Mouse (Mus musculus) intestine, postnatal 0 days (tissue): Measurements from ENCODE around the gene Gramd1b. TPM values are rescaled to one million over a fixed set of nuclear protein-coding genes. Genes with fewer than 3 reads are reported as not detected.

Source experiments
- ATAC-seq: fragments of 200-750 bp; cut with Nextera tagmentation; 2 replicates; pipeline ENCODE4 v1.8.0; 2017; ENCODE audit warnings: mild to moderate bottlenecking, moderate TSS enrichment, moderate library complexity
- H3K27ac ChIP-seq: fragments of 300-500 bp; sonication (generic); 2 replicates; pipeline ENCODE4 v1.5.1; 2014; ENCODE audit warnings: mild to moderate bottlenecking, low read depth, low read length, moderate library complexity
- H3K27me3 ChIP-seq: fragments of 300-500 bp; sonication (generic); replicated peaks from 2 replicates; pipeline ENCODE4 v1.6.1; 2014; ENCODE audit warnings: low read length, mixed read lengths; ENCODE audit not compliant: control insufficient read depth, insufficient read depth
- H3K36me3 ChIP-seq: fragments of 300-500 bp; sonication (generic); 2 replicates; pipeline ENCODE4 v1.6.1; 2014; ENCODE audit warnings: mild to moderate bottlenecking, moderate library complexity; ENCODE audit not compliant: control insufficient read depth, insufficient read depth
- H3K4me1 ChIP-seq: fragments of 300-500 bp; sonication (generic); replicated peaks from 2 replicates; pipeline ENCODE4 v1.6.1; 2014; ENCODE audit warnings: antibody characterized with exemption, low read length, mixed read lengths; ENCODE audit not compliant: control insufficient read depth, insufficient read depth
- H3K4me2 ChIP-seq: fragments of 300-500 bp; sonication (generic); replicated peaks from 2 replicates; pipeline ENCODE4 v1.6.1; 2014; ENCODE audit warnings: low read depth, mild to moderate bottlenecking, moderate library complexity
- H3K4me3 ChIP-seq: fragments of 300-500 bp; sonication (generic); 2 replicates; pipeline ENCODE4 v1.5.1; 2014; ENCODE audit warnings: low read depth, low read length
- H3K9ac ChIP-seq: fragments of 300-500 bp; sonication (generic); 2 replicates; pipeline ENCODE4 v1.6.1; 2014; ENCODE audit warnings: mild to moderate bottlenecking, low read depth, low read length
- H3K9me3 ChIP-seq: fragments of 300-500 bp; sonication (generic); 2 replicates; pipeline ENCODE4 v1.6.1; 2016; ENCODE audit warnings: mixed run types; ENCODE audit not compliant: control insufficient read depth
- CTCF ChIP-seq: sonication (generic); IDR thresholded peaks from 2 replicates; pipeline ENCODE4 v1.5.1; 2016; ENCODE audit warnings: low read depth, mild to moderate bottlenecking, control low read depth, antibody characterized with exemption, moderate library complexity
- WGBS: fragments of 180-500 bp; shearing (Covaris S2); extraction: QIAGEN DNeasy Blood & Tissue Kit; methylation state at CpG from one replicate; pipeline ENCODE4 v1.1.7; 2014; 5-methylcytosine and 5-hydroxymethylcytosine counted together
- polyA plus RNA-seq: library from polyadenylated mRNA; unstranded; fragments of >200 nt; fragmentation: Nextera tagmentation; extraction: Ambion mirVana; gene quantifications from 2 replicates; pipeline ENCODE4 v1.2.1, GENCODE M21; 2015

Gramd1b gene
- polyA plus RNA-seq, 1 experiment from 2014 or later, result 15.2 TPM

DNA sequence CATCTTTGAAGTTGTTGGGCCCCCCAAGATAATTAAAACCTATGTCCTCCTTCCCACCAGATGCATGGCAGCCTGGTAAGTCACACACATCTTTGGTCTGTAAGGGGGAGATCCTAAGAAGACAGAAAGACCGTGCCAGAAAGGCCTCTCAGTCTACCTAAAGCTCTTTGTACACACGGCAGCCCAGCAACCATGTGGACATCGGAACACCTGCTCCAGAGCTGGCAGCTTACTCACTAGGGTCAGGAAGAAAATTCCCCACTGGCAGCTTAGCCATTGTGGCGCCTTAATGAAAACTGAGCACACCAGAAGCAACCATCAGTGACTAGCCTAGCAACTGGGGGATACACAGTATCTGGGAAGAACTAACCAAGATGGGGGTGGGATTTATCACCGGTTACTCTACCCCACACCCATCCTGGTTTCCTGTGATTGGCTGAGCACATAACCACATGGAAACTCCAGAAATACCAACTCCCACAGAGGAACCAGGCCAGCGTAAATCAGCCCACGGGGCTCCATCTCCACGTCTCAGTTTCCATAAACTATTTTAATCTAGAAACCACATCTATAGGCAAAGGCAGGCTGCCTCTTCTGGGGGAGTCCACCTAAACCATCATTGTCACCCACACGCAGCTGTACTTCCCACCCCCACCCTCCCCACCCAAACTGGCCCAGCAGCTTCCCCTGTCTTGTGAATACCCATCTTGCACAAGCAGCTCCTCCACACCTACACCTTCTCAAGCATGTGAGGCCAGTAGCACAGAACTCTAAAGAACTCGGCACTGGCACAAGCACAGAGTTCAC lies 81.4 kb downstream of the Gramd1b start:
- no peak for ATAC-seq
- Histone ChIP-seq H3K36me3 (no peaks in the 10 kb centered on the region), H3K4me1 (no peaks in the 10 kb centered on the region; the same call in 1 of the 2 replicates), H3K27me3 (no peaks in the 10 kb centered on the region), H3K9me3 (no peaks in the 10 kb centered on the region), H3K27ac (no peak overlapping the region), H3K4me2 (no peak overlapping the region), H3K4me3 (no peak overlapping the region), H3K9ac (no peak overlapping the region)
- WGBS, result 59% methylated on average over 10 of the region's 10 CpGs
- no peak for TF ChIP-seq CTCF

DNA sequence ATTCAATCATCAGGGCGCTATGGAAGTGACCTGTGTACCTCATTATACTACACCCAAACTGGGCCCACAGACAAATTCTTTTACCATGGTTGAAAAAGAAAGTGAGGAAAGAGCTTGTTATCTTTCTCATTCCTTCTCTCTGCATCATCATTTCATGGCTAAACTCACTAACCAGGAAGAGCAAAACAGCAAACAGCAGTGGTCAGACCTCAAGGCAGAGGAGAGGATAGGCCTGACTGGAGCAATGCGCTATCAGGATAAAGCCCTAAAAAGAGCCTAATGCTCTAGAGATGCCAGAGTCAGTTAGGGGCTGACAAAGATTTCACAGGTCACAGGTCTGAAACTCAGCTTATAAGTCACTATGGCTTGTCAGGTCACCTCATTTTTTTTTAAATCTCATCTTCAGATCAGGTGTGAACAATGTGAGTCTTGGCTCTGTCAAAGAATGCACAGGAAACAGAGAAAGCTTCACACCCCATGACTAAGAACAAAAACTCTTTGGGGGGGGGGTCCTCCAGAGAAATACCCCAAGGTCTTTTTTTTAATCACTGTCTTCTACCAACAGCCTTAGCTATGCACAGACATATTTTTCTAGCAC lies 82.4 kb downstream of the Gramd1b start:
- H3K4me3 ChIP-seq, result no peak overlapping the region
- H3K36me3 ChIP-seq, result no peaks in the 10 kb centered on the region
- no peak overlapping the region for H3K27ac ChIP-seq
- TF ChIP-seq CTCF, result no peak
- 89% methylated on average over 2 of the region's 2 CpGs for WGBS
- no peaks in the 10 kb centered on the region for H3K27me3 ChIP-seq
- H3K4me2 ChIP-seq, result no peak overlapping the region
- H3K4me1 ChIP-seq, result no peaks in the 10 kb centered on the region; the same call in 1 of the 2 replicates
- 0 out of 2 replicates have a peak, but pooled peaks have one; percentile 17 for ATAC-seq
- no peaks in the 10 kb centered on the region for H3K9me3 ChIP-seq
- no peak overlapping the region for H3K9ac ChIP-seq

DNA sequence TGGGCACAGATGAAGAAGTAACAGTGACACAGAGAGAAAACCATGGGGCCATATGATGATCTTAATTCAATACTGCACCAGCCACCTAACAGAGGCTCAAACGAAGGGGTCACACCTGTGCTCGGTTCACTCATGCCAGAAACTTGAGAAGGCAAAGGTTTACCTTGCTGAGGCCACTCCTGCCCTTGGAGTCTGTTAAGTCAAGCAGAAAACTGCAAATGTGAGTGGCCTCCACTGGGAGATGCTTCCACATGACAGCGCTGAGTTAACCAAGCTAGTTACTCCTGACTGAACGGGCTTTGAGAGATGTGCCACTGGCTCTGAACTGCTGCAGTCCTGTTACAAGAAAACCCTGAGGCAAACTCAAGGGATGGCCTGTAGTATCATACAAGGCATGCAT lies 83.9 kb downstream of the Gramd1b start:
- no peaks in the 10 kb centered on the region for H3K36me3 ChIP-seq
- TF ChIP-seq CTCF, result no peak
- H3K9me3 ChIP-seq, result no peaks in the 10 kb centered on the region
- no peak overlapping the region for H3K4me2 ChIP-seq
- no peaks in the 10 kb centered on the region for H3K27me3 ChIP-seq
- 78% methylated on average over 4 of the region's 4 CpGs for WGBS
- no peak overlapping the region for H3K27ac ChIP-seq
- no peaks in the 10 kb centered on the region; the same call in 1 of the 2 replicates for H3K4me1 ChIP-seq
- no peak for ATAC-seq
- no peak overlapping the region for H3K9ac ChIP-seq
- H3K4me3 ChIP-seq, result no peak overlapping the region

DNA sequence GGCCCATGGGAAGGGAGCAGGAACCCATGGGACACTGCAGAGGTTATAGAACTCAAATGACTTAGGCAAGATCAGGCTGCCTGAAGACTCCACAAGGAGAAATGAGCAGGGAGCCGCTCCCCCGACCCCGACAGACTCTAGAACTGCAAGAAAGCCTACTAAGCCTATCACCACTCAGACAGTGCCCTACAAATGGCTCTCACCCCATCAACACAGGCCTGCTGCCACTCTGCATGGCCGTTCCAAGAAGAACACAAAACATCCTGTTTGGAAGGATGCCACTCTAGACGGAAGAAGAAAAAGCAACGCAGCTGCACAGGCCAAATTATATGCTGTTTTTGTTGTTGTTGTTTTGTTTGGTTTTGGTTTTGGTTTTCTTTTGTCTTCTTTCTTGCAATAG lies 86.2 kb downstream of the Gramd1b start:
- Histone ChIP-seq H3K27me3 (no peaks in the 10 kb centered on the region), H3K4me2 (no peak overlapping the region), H3K9ac (no peak overlapping the region), H3K4me3 (no peak overlapping the region), H3K9me3 (no peaks in the 10 kb centered on the region), H3K27ac (no peak overlapping the region), H3K4me1 (no peaks in the 10 kb centered on the region; the same call in 1 of the 2 replicates), H3K36me3 (no peaks in the 10 kb centered on the region)
- no peak for ATAC-seq
- WGBS, result 86% methylated on average over 6 of the region's 6 CpGs
- no peak for TF ChIP-seq CTCF

DNA sequence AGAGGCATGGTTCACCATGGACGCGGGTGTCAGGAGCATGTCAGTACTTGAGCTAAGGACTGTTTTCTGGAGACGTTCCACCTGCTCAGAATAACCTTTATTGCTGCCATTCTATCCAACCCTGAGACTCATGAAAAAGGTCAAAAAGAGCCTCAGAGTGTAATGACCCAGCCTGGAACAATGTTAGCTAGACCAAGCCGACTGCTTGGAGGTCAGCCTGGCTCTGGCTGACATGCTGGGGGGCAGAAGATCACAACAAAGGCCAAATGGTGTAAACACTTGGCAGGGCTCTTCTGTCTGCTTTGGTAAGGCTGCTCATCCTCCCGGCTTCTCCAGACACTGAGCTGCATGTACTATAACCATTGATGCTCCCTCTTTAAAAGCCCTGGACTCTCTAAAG lies 88.4 kb downstream of the Gramd1b start:
- H3K4me2 ChIP-seq, result no peak overlapping the region
- no peak overlapping the region for H3K9ac ChIP-seq
- H3K36me3 ChIP-seq, result no peaks in the 10 kb centered on the region
- H3K27ac ChIP-seq, result no peak overlapping the region
- H3K4me3 ChIP-seq, result no peak overlapping the region
- 58% methylated on average over 5 of the region's 5 CpGs for WGBS
- H3K4me1 ChIP-seq, result no peaks in the 10 kb centered on the region; the same call in 1 of the 2 replicates
- H3K27me3 ChIP-seq, result no peaks in the 10 kb centered on the region
- no peaks in the 10 kb centered on the region for H3K9me3 ChIP-seq
- TF ChIP-seq CTCF, result no peak
- no peak for ATAC-seq

DNA sequence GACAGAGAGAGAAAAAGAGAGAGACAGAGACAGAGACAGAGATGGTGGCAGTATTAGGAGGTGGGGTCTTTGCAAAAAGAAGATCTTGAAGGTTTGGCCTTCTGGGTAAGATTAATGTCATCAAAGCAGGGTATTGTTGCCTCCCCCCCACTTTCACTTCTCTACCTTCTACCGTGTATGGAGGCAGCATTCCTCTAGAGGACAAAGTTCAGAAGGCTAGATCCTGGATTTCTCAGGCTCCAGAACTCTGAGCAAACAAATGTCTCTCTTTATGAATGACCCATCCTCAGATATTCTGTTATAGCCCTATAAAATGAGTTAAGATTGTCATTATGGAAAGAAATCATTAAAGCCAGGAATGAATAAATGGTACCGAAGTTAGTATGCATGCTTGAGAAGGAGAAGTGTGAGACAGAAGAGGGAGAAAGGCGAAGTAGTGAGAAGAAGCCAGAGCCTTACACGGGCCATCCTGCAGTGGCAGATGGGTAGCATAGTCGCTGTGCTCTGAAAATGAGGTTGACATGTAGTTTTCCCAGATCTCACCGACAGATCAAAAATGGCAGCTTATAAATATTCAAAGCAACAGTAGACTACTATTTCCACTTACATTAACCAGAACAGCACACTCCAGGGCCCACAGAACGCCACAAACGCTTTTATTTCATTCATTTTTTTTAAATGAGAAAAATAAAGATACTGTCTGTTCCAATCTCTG lies 91.1 kb downstream of the Gramd1b start:
- Histone ChIP-seq H3K36me3 (no peaks in the 10 kb centered on the region), H3K4me3 (no peak overlapping the region), H3K9me3 (no peaks in the 10 kb centered on the region), H3K27me3 (no peaks in the 10 kb centered on the region), H3K4me1 (no peaks in the 10 kb centered on the region; the same call in 1 of the 2 replicates), H3K4me2 (no peak overlapping the region), H3K9ac (no peak overlapping the region), H3K27ac (no peak overlapping the region)
- no peak for ATAC-seq
- TF ChIP-seq CTCF, result no peak
- WGBS, result 72% methylated on average over 8 of the region's 8 CpGs
